Mouse (Mus musculus): ENCODE results near the gene Nell1. TPM values are rescaled to one million over a fixed set of nuclear protein-coding genes. Genes with fewer than 3 reads are reported as not detected.

Nell1 gene
- total RNA-seq, 2 experiments from 2014 or later, result 0.09 to 0.38 TPM

DNA sequence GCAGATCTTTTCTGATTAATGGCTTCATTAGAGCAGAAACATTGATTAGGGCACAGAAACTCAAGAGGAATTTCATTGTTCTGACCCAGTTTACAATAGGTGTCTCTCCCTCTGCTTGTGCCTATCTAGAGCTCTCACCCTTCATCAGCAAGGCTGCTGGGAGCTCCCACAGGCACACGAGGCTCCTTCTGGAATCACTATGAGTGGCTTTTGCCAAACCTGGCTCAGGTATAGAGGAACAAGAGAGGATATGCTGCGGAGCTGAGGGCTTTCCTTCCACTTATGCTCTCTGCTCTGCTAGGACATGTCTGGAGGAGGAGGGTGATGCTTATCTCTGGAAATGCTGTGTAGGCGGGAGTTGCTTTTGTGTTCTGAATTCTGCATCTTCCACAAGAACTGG, 285.4 kb downstream of the Nell1 start:
- DNase-seq, result no peak

DNA sequence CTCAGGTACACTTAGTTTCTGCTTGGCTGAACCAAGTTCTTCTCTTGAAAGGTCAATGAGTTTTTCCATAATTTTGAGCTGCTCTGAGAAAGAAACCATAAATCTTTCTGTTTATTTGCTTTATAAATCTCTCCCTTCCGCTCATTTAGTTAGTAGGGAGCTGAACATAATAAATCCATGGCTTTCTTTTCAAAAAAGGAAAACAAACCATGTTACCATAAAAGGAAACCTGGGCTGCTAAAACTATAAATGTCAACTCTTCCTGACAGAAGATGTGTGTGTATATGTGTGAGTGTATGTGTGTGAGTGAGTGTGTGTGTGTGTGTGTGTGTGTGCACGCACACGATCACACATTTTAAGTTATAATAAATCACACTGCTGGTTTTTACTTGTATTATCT, 320.8 kb downstream of the Nell1 start:
- no peak for DNase-seq

DNA sequence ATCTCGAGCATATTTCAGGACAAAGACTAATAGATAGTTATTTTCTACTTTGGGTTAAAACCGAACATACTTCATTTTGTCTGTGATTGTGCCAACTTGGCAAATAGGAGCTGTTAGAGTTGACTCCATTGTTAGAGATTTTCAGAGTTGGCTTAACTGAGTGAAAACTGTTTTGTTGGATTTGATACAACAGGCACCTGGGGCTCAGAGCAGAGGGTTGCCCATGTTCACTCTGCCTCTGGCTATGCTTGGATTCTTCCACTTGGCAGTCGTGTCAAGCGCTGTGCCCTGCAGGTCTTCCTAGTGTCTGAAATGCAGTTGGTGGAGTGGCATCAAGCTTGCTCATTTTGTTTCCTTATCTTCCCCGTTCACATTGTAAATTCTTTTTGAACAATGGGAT, 363.6 kb downstream of the Nell1 start:
- no peak for DNase-seq

DNA sequence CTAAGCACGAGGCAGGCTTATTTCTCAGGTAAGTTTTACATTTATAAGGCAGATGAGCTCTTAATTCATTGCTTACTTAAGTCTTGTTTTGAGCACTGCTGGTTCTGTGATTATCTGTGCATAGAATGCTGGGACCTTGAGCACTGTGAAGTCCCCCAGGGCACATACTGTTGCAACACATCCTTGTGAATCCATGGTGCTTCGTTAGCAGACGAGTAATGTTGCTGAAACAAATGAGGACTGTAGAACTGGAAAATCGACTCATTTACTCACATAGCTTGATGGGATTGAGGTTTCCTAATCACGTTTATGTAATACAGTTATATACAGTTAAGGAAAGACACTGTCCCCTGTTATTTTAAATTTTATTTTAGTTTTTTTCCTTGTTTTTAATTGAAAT, 364.1 kb downstream of the Nell1 start:
- no peak for DNase-seq

DNA sequence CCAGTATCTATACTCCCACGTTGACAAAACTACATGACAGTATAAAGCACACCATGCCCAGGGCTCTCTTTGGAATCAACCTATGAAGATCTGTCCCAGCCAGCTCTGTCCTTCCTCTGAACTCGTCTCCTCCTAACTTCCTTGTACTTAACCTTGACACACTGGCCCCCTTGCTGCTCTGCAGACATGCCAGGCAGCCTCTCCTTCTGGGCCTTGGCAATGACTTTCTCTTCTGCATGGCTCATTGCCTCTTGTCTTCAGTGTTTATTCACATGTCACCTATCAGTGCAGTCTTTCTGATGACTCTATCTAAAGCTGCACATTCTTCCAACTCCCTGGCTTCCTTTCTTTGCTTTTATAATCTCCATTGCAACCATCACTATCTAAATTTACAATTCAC, 376.9 kb downstream of the Nell1 start:
- DNase-seq, result no peak

DNA sequence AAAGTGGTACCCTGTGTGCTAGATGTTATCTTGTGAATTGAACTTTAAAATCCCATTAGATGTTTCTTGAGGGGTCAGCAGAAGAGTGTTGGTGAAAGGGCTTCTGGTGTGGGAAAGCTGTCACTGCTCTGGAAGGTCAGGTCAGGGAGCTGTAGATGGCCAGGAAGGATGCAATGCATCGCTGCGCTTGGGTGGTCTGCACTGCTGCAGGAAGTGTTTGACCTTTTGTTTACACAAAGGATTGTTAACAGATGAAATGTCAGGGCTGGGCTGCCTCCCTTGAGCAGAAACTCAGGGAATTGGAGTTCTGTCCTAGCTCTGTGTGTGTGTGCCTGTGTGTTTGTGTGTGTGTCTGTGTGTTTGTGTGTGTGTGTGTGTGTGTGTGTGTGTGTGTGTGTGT, 382.5 kb downstream of the Nell1 start:
- DNase-seq, result no peak

DNA sequence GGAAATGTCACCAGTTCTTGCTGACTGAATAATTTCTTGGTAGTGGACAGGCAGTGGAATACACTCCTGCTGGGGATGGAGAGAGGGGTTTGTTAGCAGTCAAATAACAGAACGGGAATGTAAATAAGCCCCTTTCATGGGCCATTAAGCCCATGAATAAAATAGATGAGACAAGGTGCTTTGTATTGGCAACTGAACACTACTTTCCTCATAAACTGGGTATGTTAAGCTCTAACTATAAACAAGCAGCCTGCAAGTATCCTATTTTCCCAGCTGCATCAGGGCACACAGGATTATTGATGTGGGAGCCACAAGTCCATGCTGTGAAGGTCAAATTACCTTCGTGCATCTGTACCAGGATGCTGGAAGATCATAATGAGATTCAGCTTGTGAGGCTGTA, 387.4 kb downstream of the Nell1 start:
- DNase-seq, result no peak

DNA sequence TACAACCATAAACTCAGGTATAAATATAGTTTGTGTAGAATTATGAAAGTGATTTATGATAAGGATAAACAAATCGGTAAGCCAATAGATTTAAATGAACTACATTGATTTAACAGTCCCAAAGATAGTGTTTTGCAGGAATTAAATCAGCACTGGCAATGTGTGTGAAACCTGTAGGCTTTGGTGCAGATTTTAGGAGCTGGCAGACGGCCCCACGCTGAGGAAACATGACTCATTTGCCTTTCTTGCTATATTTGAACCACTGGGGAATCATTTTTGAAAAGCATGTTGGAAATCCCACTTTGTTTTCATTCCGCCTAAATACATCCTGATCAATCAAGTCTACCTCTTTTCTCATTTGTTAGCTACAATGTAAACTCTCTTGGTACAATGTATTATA, 400.2 kb downstream of the Nell1 start:
- DNase-seq, result no peak

DNA sequence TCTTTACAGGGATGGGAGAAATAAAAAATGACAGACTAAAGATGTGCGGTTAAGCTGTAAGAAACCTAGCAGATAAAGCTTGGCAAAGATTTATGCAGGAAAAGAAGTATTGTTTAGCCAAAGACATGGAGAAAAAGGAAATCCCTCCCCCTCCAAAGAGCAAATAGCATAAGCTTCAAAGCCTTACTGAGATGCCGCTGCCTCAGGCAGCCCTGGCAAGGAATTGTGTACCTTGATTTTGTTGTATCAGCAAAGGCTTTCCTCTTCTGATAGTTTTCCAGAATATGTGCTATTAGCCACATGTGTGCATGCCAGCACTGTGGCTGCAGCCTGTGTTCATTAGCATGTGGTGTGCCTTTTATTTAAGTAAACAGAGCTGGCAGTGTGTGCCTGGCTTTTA, 435.8 kb downstream of the Nell1 start:
- DNase-seq, result no peak

DNA sequence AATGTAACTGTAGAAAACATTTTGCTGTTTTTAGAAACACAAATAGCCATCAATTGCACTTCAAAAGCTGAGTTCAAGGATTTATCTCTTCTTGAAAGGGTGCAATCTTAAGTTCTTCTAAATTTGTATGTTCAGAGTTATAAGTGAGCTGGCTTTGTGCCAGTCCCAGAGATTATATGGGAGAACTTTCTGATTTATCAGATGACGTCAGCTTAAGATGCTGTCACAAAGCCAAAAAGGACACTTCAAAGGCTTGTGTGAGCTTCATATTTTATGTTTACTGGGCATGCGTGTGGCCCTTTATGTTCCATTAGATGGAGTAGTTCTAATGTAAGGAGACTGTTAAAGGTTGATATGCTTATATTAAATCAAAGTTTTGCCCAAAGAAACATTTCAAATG, 445.3 kb downstream of the Nell1 start:
- no peak for DNase-seq

DNA sequence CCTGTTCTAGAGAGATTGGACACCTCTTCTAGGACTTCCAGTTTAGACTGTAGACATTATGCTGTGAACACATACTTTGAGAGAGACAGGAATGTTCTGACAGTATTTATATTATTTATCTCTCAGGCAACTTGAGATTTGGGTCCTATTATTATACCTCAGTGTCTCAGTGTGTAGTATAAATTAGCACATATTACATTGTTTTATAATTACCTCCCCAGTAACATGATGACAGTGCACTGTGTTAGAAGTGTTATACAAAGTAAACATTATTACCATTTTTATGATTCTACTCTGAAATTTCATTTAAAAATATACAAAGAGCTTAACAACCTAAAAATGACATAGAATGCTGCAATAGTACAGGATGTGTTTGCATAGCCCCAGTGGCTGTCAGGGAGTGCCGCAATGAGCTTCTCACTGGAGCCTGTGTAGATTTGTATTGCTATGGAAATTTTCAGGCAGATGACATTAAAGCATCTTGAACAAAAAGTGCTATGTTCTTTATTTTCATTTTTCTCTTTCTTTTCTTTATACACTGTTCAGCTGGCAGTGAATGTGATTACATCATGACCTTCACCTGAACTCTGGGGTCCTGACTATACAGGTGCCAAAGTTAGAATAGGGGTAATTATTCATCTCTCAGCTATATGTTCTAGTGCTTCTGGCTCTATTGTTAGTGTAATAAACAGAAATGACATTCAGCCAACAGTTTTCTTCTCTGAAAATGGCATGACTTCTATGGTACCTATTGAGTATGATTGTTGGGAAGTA, 447.9 kb downstream of the Nell1 start:
- DNase-seq, result no peak

DNA sequence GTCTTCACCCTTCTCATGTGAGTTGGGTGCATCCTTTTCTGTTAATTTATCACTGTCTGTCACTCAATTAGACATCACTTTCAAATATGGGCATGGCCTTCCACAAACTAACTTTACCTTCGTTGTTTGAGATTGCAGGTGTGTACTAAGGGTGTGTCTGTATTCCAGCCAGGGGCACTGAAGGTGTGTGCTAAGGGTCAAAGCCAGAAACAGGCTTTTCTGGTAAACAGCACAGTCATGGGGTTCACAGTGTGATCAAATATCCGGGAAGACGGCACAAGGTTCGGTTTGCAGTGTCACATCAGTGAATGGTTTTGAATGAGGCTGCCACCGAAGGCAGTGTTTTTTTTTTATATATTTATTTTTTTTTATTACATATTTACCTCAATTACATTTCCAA, 455.1 kb downstream of the Nell1 start:
- no peak for DNase-seq

DNA sequence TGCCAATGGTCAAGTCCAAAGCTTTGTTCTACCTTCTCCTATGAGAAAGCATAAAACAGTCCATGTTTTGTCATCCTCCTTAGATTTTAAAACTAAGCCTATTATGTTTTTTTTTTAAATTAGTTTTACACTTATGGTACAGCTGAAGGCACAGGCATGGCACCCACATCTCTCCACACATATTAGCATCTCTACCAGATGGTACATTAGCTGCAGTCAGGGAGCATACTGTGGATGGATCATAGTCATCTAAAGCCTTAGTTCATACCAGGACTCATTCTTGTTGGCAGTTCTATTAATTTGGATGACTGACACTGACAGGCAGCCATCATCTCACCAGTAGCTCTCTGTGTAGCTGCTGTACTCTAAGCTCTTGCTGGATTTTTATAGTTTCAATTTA, 466.6 kb downstream of the Nell1 start:
- DNase-seq, result no peak

DNA sequence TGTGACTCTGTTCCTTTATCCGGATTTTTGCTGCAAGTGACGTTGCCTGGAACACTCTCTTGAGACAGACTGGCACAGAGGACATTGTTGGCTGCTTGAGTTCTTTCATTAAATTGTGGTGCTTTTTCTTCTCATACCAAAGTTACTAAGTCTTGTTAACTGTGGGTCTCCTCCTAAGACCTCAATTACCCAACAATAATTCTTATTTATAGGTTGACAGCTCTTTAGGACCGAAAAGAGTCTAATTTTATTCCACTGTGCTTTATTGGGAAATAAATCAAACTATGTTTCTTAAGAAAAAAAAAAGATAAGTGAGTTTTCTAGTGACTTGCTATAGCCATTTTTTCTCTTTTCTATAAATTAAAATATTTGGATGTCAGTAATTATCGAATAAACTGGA, 472.7 kb downstream of the Nell1 start:
- DNase-seq, result no peak

DNA sequence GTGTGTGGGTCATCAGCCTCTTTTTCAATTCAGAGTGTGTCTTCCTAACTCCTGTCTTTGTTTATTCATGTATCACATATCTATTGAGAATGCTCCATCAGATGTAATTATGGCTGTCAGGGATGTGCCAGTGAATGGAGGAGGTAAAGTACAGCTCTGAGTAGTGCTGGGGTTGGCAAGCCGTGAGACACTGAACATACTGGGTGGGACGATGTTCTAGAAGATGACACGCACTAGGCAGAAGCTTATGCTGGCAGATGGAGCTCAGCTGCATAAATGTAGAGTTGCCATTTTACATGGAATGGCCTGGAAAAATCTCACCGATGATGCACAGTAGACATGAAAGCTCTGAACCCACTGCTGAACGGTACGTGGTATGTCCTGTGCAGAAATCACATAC, 493.1 kb downstream of the Nell1 start:
- DNase-seq, result no peak

DNA sequence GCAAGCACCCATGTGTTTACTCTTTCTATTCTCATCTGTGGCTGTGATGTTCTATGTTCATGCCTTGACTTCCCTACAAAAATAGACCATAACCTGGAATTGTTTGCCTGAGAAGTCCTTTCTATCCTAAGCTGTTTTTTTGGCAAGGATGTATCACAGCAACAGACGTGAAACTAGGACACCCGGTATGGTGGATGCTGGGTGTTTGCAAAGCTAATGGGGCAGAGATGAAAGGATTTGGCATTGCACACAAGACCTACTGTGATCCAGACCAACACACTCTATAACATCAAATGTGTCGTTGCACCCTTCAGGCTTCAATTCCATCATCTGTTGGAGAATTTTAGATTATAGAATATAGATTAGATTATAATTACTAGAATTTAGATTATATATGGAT, 495.9 kb downstream of the Nell1 start:
- no peak for DNase-seq

DNA sequence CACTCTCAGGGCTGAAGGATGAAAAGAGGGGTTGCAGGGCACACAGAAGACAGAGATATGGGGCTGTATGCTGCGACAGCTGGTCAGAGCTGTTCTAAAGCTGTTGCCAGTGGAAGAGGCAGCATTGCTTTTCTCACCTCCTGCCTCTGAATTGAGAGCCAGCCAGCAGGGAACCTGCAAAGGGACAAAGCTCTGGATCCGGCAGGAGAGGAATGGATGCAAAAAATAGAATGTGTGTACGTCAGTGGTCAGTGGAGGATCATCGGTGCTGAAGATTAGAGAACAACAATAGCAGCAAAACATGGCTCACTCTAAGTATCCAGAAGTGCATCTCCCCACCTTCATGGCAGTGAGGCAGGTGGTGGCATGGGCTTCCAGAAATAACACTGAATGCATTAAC, 507.3 kb downstream of the Nell1 start:
- DNase-seq, result no peak

DNA sequence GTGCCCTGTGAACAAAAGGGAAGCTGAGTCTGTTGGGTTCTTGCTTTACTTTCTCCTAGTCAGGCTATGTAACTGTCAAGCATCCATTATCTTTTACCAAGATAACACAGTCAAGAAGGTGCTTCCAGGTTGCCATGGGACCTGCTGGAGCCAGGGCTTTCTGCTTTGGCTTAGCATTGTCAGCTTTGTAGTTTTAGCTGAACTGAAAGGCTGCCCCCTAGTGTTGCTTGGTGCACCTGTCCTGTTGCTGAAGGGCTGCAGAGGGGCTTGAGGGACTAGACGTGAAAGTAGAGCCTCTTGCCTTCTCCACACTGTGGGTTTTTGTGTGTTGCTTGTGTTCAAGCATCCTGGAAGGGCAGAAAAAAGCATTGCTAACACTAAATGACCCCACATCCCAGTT, 510.6 kb downstream of the Nell1 start:
- peak; percentile 16 for DNase-seq

DNA sequence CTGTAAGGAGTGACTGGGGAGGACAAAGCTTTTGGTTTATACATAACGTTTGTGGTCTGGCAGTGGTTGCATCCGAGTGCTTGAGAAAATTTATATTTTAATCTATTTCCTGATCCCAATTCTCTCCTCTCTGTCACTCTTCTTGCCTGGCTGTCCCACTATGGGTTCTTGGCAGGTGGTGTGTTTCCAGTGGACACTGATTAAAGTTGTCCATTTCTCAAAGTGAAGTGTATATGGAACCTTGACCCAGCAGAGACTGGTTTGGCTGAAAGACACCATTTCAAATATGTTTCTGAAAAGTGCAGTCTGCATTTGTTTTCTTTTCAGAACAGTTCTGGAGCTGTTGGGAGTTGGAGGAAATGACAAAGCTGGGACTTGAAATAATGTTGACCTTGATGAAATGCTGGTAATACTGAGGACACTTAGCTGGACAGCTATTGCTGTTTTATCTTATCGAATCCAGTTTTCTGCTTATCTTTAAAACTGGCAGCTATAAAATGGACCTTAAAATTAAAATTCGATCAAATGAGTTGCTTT, 512.3 kb downstream of the Nell1 start:
- DNase-seq, result no peak

DNA sequence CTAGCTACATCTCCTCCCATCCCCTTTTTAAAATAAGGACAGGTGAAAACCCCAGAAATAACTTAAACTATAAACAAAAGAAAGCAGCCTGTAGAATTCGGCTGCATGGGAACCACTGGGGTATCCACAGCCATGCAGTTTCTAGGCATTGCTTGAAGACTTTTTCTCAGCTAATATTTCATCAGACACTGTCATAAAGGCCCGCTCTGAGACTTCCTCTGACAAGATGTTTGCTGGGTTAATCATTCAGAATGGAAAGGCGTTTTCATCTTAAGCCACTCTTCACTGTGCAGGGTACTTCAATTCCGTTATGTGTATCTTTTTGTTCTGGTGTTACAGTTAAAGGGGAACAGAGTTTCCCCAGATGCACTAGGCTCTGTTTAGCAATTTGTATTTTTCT, 526.9 kb downstream of the Nell1 start:
- no peak for DNase-seq

DNA sequence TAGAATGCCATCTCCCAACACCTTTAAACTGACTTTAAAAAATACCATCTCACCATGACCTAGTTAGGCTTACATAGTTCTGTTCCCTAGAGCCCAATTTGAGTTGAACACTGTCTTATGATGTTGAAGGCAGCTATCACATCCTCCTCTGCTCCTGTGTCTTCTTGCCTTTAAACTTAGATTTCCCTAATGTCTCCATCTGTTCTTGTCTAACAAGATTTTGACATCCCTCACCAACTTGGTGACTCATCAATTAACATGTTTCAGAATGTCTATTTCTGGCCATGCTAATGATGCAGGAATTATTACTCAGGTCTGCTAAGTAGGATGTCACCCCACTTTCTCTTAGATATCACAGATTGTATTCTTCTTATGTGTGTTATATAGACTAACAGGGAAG, 532.4 kb downstream of the Nell1 start:
- no peak for DNase-seq

DNA sequence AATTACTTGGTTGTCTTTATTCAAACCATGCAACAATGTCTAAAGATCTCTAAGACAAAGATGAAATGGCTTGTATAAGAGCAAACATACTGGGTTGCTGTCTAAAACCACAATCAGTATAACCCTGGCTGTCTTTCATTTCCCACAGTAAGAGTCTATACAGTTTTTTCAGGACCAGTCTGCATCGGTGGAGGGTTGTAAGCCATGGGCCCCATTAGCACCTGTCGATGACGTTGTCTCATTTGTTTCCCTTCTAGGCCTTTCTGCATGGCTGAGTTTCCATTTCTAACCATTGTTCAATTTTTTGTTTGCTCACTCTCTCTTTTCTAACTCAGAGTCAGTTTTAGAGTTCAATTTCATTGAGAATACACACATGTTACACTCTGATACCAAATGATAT, 540.2 kb downstream of the Nell1 start:
- DNase-seq, result no peak

DNA sequence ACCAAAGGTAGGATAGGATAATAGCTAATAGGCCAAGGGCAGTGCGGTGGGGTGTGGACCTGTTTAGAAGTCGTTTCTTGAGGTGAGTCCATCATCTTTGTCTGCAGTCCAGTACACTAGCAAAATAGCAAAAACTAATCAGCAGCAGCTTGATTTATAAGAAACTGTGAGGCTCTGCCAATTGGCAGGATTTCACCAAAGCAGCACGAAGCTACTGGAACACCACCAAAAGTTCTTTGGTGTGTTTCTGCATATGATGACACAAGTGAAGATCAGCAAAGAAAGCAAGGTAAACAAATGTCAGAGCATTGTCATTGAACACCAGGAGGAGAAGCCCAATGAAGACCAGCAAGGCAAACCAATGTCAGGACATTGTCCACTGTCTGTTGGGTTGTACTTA, 542.0 kb downstream of the Nell1 start:
- no peak for DNase-seq

DNA sequence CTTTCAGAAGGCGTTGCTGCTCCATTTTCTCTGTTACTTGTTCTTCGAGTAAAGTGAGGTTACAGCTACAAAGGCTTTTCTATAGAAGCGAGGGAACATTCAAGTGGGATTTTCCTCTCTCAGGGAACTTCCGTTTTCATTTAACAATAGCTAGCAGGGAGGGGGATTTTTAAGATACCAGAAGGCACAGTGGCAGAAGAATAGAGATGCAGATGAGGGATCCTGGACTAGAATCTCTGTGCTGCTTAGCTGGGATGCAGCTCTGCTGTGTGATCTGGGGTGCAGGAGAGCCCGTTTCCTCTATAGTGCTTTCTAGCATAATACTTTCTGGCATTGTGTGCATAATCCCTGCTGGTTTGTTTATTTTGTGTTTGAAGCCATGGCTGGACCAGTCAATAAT, 568.7 kb downstream of the Nell1 start:
- DNase-seq, result no peak

DNA sequence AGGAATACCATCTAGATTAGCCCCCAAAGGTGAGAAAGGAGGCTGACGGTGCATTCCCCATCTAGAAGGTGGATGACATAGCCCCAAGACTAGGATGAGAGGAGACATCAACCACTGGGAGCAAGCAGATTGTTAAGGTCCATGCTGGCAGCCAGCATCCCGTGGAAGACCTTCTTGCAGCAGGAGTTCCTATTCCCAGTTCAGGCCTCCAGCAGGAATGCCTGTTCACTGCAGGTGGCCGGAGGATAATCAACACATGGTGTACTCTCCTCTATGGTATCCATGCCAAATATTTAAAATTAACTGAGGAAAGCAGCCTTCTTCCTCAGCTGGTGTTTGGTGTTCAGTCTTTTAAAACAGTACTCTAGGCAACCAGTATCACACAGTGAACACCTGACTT, 574.9 kb downstream of the Nell1 start:
- no peak for DNase-seq

Data from gastrocnemius, postnatal 10 days (tissue).